Mouse (Mus musculus) stomach, embryonic 14.5 days (tissue): ENCODE measurements around the gene Cox17. TPM values are rescaled to one million over a fixed set of nuclear protein-coding genes. Genes with fewer than 3 reads are reported as not detected.

Source experiments
- ATAC-seq: fragments of 200-750 bp; cut with Nextera tagmentation; 2 replicates; pipeline ENCODE4 v1.8.0; 2017; ENCODE audit warnings: low read depth, moderate TSS enrichment; ENCODE audit not compliant: insufficient number of reproducible peaks, insufficient read depth, low FRiP score
- H3K27ac ChIP-seq: fragments of 300-500 bp; sonication (generic); 2 replicates; pipeline ENCODE4 v1.5.1; 2014; ENCODE audit warnings: mild to moderate bottlenecking, low read length, moderate library complexity, mixed read lengths
- H3K27me3 ChIP-seq: fragments of 300-500 bp; sonication (generic); 2 replicates; pipeline ENCODE4 v1.6.1; 2014; ENCODE audit warnings: low read length, control low read depth, mixed read lengths; ENCODE audit not compliant: control insufficient read depth, insufficient read depth
- H3K36me3 ChIP-seq: fragments of 300-500 bp; sonication (generic); 2 replicates; pipeline ENCODE4 v1.6.1; 2014; ENCODE audit warnings: mild to moderate bottlenecking, control low read depth, low read length, moderate library complexity, mixed read lengths; ENCODE audit not compliant: control insufficient read depth, insufficient read depth
- H3K4me1 ChIP-seq: fragments of 300-500 bp; sonication (generic); 2 replicates; pipeline ENCODE4 v1.6.1; 2014; ENCODE audit warnings: low read length, control low read depth, mixed read lengths; ENCODE audit not compliant: control insufficient read depth, insufficient read depth
- H3K4me2 ChIP-seq: fragments of 300-500 bp; sonication (generic); replicated peaks from 2 replicates; pipeline ENCODE4 v1.6.1; 2014; ENCODE audit warnings: low read depth, low read length, control low read depth
- H3K4me3 ChIP-seq: fragments of 300-500 bp; sonication (generic); 2 replicates; pipeline ENCODE4 v1.5.1; 2014; ENCODE audit warnings: low read depth, low read length, control low read depth
- H3K9ac ChIP-seq: fragments of 300-500 bp; sonication (generic); replicated peaks from 2 replicates; pipeline ENCODE4 v1.6.1; 2014; ENCODE audit warnings: low read depth, mild to moderate bottlenecking, control low read depth, low read length, moderate library complexity, mixed read lengths
- H3K9me3 ChIP-seq: fragments of 300-500 bp; sonication (generic); 2 replicates; pipeline ENCODE4 v1.6.1; 2016; ENCODE audit warnings: low read depth, low read length, control low read depth; ENCODE audit not compliant: control insufficient read depth
- WGBS: fragments of 180-500 bp; shearing (Covaris S2); extraction: QIAGEN DNeasy Blood & Tissue Kit; methylation state at CpG from one replicate; pipeline ENCODE4 v1.1.7; 2014; 5-methylcytosine and 5-hydroxymethylcytosine counted together
- polyA plus RNA-seq: library from polyadenylated mRNA; unstranded; fragments of >200 nt; fragmentation: Nextera tagmentation; extraction: Ambion mirVana; gene quantifications from 2 replicates; pipeline ENCODE4 v1.2.1, GENCODE M21; 2014

The Cox17 gene
- polyA plus RNA-seq, 1 experiment from 2014 or later = 147 TPM

GRCm38 (mm10) chr16:38398266-38398665, 51.5 kb downstream of the Cox17 start:
- no peak for ATAC-seq
- WGBS = 91% methylated on average over 6 of the region's 6 CpGs
- H3K4me2 ChIP-seq = no peak overlapping the region
- H3K9me3 ChIP-seq = no peaks in the 10 kb centered on the region
- H3K9ac ChIP-seq = no peak overlapping the region
- peaks cover 8% of the 10 kb centered on the region for H3K4me1 ChIP-seq
- H3K27ac ChIP-seq = no peak overlapping the region
- no peaks in the 10 kb centered on the region for H3K36me3 ChIP-seq
- H3K27me3 ChIP-seq = no peaks in the 10 kb centered on the region
- no peak overlapping the region for H3K4me3 ChIP-seq

GRCm38 (mm10) chr16:38399076-38399475, 52.3 kb downstream of the Cox17 start:
- 77% methylated on average over 3 of the region's 3 CpGs for WGBS
- H3K9me3 ChIP-seq = no peaks in the 10 kb centered on the region
- H3K36me3 ChIP-seq = no peaks in the 10 kb centered on the region
- H3K27me3 ChIP-seq = no peaks in the 10 kb centered on the region
- peaks cover 8% of the 10 kb centered on the region for H3K4me1 ChIP-seq
- no peak overlapping the region for H3K4me3 ChIP-seq
- H3K27ac ChIP-seq = no peak overlapping the region
- peak overlapping the region; percentile 39; the same call in 1 of the 2 replicates for H3K4me2 ChIP-seq
- no peak overlapping the region for H3K9ac ChIP-seq
- no peak for ATAC-seq

GRCm38 (mm10) chr16:38399531-38400231, 52.9 kb downstream of the Cox17 start:
- 21% methylated on average over 17 of the region's 17 CpGs for WGBS
- H3K4me2 ChIP-seq = peak overlapping the region; percentile 39
- peaks cover 8% of the 10 kb centered on the region for H3K4me1 ChIP-seq
- H3K27me3 ChIP-seq = no peaks in the 10 kb centered on the region
- peak overlapping the region; percentile 4 for H3K4me3 ChIP-seq
- peak overlapping the region; percentile 12; the same call in 1 of the 2 replicates for H3K9ac ChIP-seq
- no peak overlapping the region for H3K27ac ChIP-seq
- no peaks in the 10 kb centered on the region for H3K36me3 ChIP-seq
- ATAC-seq = peak; percentile 81; the same call in 1 of the 2 replicates
- H3K9me3 ChIP-seq = no peaks in the 10 kb centered on the region

GRCm38 (mm10) chr16:38400311-38400960, 53.6 kb downstream of the Cox17 start:
- peak overlapping the region; percentile 4; the same call in 1 of the 2 replicates for H3K4me3 ChIP-seq
- H3K36me3 ChIP-seq = no peaks in the 10 kb centered on the region
- no peaks in the 10 kb centered on the region for H3K27me3 ChIP-seq
- H3K9ac ChIP-seq = 0 out of 2 replicates have a peak overlapping the region, but pooled peaks have one; percentile 12
- H3K9me3 ChIP-seq = no peaks in the 10 kb centered on the region
- 70% methylated on average over 9 of the region's 9 CpGs for WGBS
- H3K27ac ChIP-seq = no peak overlapping the region
- H3K4me1 ChIP-seq = peaks cover 8% of the 10 kb centered on the region
- no peak for ATAC-seq
- peak overlapping the region; percentile 39 for H3K4me2 ChIP-seq

GRCm38 (mm10) chr16:38401468-38401867, 54.7 kb downstream of the Cox17 start:
- Histone ChIP-seq H3K4me3 (no peak overlapping the region), H3K9me3 (no peaks in the 10 kb centered on the region), H3K36me3 (no peaks in the 10 kb centered on the region), H3K27ac (no peak overlapping the region), H3K27me3 (no peaks in the 10 kb centered on the region), H3K9ac (no peak overlapping the region), H3K4me2 (no peak overlapping the region), H3K4me1 (peaks cover 8% of the 10 kb centered on the region)
- no peak for ATAC-seq
- 75% methylated on average over 6 of the region's 6 CpGs for WGBS

Other genes with a start within 250 kb of the Cox17 start
- gene Nr1i2, start 52.2 kb upstream of the Cox17 start, polyA plus RNA-seq = 2.6 and 4.1 TPM in 2 replicates
- gene Maats1, start 4.8 kb upstream of the Cox17 start, polyA plus RNA-seq = 0.18 TPM in 1 of 2 replicates, not detected in the other
- not detected in 2 replicates for gene Gm21987, start within 50 bp of the Cox17 start, polyA plus RNA-seq
- gene Popdc2, start 15.2 kb downstream of the Cox17 start, polyA plus RNA-seq = 5.4 and 5.7 TPM in 2 replicates
- gene Pla1a, start 86.2 kb downstream of the Cox17 start, polyA plus RNA-seq = 0.71 TPM in 1 of 2 replicates, not detected in the other
- gene Adprh, start 105.7 kb downstream of the Cox17 start, polyA plus RNA-seq = 92.3 and 93.6 TPM in 2 replicates
- gene Cd80, start 108.6 kb downstream of the Cox17 start, polyA plus RNA-seq = 0.43 and 0.49 TPM in 2 replicates
- 23.8 and 25.5 TPM in 2 replicates for gene Timmdc1, start 175.7 kb downstream of the Cox17 start, polyA plus RNA-seq
- gene Poglut1, start 203.3 kb downstream of the Cox17 start, polyA plus RNA-seq = 56.9 and 58.8 TPM in 2 replicates
- 119 and 133 TPM in 2 replicates for gene Tmem39a, start 211.7 kb downstream of the Cox17 start, polyA plus RNA-seq